Mouse (Mus musculus) cerebellum, adult 2 months (tissue): ENCODE measurements around the gene Skint6.
"Not testable (repeated sequence)": the region's sequence is repeated elsewhere in the genome, so short reads cannot be mapped to it uniquely, and the experiment has no call there.

ENCODE experiments used
- CTCF ChIP-seq: fragments of 200-500 bp; IDR thresholded peaks from 2 replicates; pipeline ENCODE4 v1.5.1; 2011; ENCODE audit warnings: low read depth, mild to moderate bottlenecking, control low read depth, low read length, moderate library complexity, borderline replicate concordance; ENCODE audit not compliant: insufficient read depth
- POLR2A ChIP-seq: fragments of 200-500 bp; IDR thresholded peaks from 2 replicates; pipeline ENCODE4 v1.6.1; 2011; ENCODE audit warnings: low read length, control low read depth, borderline replicate concordance; ENCODE audit not compliant: insufficient read depth

DNA sequence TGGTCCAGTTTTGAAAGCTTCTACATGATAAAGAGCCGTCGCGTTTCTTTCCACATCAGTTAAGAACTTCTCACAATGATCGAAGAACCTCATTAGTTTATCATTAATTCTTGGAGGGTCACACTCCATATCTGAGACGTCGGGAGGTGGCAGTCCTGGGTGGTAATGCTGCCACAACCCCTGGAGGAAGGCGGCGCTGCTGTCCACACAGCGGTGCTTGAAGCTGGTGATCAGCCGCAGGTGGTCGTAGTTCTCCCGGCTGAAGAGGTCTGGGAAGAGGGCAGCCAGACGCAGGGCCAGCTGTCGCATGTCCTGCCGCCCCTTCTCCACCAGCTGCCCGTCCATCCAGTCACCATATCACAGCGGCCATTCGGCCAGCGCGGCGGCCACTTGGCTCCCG lies 307.6 kb downstream of the Skint6 start:
- TF ChIP-seq CTCF, POLR2A: not testable (repeated sequence)
